Mouse (Mus musculus): Measurements from ENCODE around the gene Gm15130.

Gene Gm15130

GRCm38 (mm10) chr2:111152836-111153235, at the start of gene Gm15130:
Gm15130 (minus strand) TSS chr2:111152936.
- DNase-seq, result no peak

DNA sequence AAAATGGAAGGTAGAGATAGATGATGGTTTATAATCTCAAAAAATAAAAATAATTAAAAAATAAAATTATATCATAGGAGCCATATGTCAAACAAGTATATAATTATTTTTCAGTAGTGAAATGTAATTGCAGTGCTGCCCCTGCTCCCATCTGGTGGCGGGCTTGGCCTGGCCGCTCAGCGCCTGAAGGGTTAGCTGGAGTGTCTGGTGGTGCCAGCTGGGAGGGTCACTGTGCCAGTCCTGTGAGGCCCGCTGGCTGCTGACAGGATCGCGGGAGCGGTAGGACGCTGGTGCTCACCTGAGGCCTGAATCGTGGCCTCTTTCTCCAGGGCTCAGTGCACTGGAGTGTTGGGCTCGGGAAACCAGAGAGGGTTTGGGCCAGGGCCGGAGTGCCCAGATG, 29.3 kb upstream of the Gm15130 start:
- no peak for DNase-seq

DNA sequence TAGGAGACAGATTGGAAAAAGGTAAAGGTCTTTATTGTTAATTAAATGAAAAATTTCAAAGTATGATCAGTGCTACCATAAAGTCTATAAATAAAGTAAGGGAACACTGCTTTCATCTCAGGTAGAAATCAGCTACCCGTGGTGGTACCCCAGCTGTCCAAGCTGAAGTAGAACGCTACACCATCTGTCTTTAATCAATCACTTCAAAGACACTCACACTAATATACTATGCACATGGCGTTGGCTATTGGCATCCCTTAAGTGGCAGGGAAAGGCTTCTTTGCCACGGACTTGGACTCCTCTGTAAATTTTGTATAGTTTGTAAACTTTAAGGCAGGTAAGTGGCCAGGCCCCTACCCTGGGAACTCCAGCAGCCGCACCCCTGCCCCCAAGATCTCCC, 17.0 kb downstream of the Gm15130 start:
- DNase-seq, result no peak

GRCm38 (mm10) chr2:111105882-111106281, 46.9 kb downstream of the Gm15130 start, which contains the start of gene Gm13941:
Gm13941 (minus strand) TSS chr2:111105982.
- DNase-seq, result no peak
